Mouse (Mus musculus) retina, postnatal 1 day (tissue): ENCODE measurements around the gene Pqlc2.
A peak's percentile ranks its signal among the peaks of the same experiment; 100 is the strongest.

Experiments used
- DNase-seq: peaks from one replicate; pipeline ENCODE4 v3.0.0-alpha.2; 2012

Pqlc2 gene

DNA sequence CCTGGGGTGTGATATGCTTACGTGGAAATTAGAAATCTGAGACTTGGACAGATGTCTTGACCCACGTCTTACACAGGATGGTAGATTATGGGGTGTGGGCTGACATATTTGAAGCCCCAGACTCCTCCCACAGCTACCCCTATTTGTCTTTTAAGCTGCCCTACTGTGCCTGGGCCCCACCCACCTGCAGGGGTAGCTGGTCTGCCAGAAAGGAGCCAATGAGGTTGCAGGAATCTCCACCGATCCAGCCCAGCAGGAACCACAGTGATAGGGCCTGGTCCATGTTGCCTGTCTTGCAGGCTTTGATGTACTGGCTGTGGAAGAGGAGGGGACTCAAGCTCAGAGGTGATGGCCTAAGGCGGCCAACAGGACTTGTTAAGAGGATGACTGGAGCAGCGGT is 8.3 kb downstream of the Pqlc2 start:
- DNase-seq = no peak

GRCm38 (mm10) chr4:139301780-139302179 is 8.7 kb downstream of the Pqlc2 start:
- no peak for DNase-seq

DNA sequence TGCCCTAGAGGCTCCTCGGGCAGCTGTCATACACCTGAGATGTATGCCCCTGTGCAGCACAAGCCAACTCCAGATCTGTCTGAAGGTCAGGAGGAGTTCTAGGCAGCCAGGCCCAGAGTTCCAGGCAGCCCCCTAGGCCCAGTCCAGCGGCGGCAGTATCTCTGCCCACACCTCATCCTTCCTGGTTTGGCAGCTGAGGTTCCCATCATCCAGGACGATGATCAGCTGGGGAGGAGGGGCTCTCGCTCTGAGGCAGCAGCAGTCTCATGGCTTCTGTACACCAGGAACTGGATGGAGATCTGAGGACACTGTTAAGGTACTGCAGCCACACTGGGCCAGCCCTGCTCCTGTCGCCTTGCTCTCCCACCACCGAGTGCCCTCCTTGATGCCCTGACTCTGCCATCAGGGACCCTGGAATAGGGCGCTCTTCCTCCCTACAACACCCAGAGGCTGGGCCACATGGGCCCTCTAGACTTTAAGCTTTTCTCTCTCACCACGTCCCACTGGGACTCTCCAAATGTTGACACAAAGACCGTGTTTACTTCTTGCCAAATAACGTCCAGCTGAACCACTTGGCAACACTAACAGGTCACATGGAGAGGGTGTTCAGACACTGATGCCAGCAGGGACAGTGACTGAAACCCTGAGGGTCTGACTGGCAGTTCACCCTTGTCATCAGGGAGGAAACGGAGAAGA is 11.7 kb downstream of the Pqlc2 start:
- DNase-seq = no peak

GRCm38 (mm10) chr4:139297566-139297965 is 12.9 kb downstream of the Pqlc2 start:
- no peak for DNase-seq

DNA sequence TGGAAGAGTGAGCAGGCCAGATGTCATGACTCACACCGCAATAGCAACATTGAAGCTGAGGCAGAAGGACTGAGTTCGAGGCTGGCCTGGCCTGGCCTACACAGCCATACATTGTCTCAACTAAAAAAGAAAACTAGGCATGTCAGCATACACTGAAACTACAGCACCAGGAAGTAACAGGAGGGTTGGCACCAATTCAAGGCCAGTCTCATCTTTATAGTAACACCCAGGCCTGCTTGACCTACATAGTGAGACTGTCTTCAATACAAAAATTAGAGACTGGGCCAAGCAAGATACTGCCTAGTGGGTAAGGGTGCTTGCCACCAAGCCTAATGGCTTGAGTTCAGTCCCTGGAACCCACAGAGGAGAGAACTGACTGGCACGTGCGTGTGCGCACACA is 18.5 kb downstream of the Pqlc2 start:
- no peak for DNase-seq

- DNase-seq = no peak
Measured at GRCm38 (mm10) chr4:139291099-139291498, 19.4 kb downstream of the Pqlc2 start.

DNA sequence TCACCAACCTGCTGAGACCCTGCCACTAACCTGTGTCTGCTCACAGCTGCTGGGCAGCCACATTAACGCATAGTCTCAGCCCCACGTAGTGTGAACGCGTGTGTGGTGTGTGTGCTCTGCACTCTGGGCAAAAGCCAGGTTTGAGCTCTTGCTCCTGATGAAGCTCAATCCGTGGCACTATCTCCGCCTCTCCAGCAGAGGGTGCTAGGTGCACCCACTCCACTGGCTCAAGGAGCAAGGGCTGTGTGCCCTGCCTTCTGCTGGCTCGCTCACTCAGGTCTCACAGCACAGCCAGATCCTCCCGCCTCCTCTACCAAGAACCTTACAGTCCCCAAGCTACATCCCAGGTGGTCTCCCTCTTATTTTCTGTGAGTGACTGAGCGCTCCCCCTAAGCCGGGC is 21.5 kb downstream of the Pqlc2 start:
- peak; percentile 64 for DNase-seq

GRCm38 (mm10) chr4:139287122-139287863 is 23.2 kb downstream of the Pqlc2 start:
- DNase-seq = peak; percentile 71

DNA sequence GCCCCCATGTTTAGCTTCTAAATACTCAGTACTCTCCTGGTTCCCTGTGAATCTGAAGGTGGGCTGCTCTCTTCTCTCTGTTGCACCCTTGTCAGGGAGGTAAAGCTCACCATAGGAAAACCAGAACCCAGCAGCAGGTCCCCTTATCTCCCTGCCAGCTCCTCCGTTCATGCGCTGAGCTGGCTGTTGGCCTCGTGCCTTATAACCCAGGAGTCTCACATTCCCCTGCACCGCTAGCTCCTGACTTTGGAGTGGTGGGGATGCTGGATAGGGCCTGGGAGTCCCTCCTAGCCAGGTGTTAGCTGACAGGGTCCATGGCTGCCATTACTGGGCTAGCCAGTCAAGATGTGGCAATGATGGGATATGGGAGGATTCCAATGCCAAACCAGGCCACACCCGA is 24.3 kb downstream of the Pqlc2 start:
- no peak for DNase-seq

DNA sequence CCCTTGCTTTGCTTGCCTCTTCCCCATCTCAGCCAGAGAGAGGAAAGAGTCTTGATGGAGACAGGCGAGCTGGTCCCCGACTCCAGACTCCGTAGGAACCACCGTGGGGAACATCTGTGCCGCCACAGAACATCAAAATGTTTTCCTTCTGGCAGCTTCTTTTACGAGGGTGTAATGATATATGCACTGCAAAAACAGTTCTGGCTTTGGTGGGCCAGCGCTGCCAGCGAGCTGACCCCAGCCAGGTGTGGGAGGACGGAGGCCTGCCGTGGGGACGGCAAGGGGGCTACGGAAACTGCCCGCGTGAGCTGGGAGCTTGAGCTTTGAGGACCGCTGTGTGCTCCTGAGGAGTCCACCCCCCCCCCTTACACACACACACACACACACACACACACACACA is 25.6 kb downstream of the Pqlc2 start:
- no peak for DNase-seq

DNA sequence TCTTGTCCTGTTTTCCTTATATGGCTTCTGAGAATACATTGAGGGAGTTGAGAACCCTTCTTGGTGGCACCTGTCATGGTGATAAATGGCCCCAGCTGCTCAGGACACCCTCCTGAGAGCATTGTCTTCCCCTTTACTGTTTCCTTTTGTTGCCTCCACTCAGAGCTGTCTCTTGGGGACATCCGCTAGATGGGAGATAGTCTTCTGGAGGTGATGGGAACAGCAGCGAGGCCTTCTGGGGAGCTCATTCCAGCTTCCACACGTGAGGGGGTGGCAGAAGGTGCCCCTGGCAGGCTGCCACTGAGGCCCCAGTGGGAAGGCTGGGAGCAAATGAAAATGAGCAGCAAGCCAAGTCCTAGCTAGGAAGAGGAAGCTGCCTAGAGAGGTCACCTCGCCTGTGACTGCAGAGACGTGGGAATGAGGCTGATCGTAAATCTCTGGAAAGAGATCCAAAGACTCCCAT is 27.5 kb downstream of the Pqlc2 start:
- DNase-seq = no peak

GRCm38 (mm10) chr4:139281791-139282345 is 28.6 kb downstream of the Pqlc2 start:
- DNase-seq = no peak

- no peak for DNase-seq
Measured at GRCm38 (mm10) chr4:139280530-139280929, 30.0 kb downstream of the Pqlc2 start.

DNA sequence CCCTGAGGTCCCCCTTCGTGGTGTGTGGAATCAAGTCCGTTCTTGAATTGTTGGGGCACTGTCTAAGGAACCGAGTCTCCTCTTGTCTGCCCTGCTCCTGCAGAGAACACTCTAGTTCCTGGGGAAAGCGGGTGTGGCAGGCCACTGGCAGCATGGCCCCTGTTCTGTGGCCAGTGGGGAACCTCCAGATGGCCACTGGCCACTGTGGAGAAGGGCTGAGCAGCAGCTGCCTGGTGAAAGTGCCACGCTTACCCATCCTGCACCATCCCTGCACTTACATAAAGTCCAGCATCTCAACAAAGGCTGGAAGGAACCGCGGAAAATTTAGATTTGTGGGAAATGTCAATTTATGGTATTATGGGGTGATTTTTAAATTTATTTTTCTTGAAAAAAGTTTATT is 34.1 kb downstream of the Pqlc2 start:
- DNase-seq = no peak

GRCm38 (mm10) chr4:139274573-139274972 is 35.9 kb downstream of the Pqlc2 start:
- DNase-seq = no peak

- DNase-seq = no peak
Measured at GRCm38 (mm10) chr4:139272951-139273680, 37.4 kb downstream of the Pqlc2 start.

DNA sequence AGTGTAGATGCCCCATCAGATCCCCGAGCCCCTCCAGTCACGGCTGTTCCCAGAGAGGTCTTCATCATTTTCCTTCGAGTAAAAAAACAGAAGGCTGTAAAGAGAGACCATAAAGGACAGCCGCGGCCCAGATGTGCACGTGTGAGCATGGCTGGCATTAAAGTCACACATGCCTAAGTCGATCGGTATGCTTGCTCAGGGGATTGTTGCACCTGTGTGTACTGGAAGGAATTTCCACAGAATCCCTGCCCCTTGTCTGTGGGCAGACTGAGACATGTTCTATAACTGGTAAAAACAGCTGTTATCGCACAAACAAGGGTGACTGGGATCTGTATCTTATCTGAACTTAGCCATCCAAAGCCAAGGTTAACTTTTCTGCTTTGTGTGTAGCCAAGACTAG is 38.9 kb downstream of the Pqlc2 start:
- no peak for DNase-seq

DNA sequence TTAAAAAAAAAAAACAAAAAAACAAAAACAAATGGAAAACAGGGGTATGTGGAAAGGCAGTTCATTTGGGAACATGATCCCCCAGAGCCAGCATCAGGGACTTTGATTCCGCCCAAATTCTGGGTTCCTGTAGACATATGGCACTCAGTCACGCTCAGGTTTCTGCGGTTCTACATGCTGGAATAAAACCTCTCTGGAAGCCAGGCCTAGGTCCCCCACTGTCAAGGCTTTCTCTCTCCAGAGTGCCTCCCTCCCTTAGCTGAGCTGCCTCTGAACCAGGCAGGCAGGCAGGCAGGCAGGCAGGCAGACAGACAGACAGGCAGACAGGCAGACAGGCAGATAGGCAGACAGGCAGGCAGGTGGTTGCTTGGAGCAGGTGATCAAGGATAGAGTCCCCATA is 40.3 kb downstream of the Pqlc2 start:
- DNase-seq = no peak

- DNase-seq = no peak
Measured at GRCm38 (mm10) chr4:139268242-139268641, 42.3 kb downstream of the Pqlc2 start.

GRCm38 (mm10) chr4:139267335-139267734 is 43.2 kb downstream of the Pqlc2 start:
- DNase-seq = no peak

- DNase-seq = no peak
Measured at GRCm38 (mm10) chr4:139266500-139266865, 44.0 kb downstream of the Pqlc2 start.

GRCm38 (mm10) chr4:139265783-139266499 is 44.6 kb downstream of the Pqlc2 start:
- no peak for DNase-seq

DNA sequence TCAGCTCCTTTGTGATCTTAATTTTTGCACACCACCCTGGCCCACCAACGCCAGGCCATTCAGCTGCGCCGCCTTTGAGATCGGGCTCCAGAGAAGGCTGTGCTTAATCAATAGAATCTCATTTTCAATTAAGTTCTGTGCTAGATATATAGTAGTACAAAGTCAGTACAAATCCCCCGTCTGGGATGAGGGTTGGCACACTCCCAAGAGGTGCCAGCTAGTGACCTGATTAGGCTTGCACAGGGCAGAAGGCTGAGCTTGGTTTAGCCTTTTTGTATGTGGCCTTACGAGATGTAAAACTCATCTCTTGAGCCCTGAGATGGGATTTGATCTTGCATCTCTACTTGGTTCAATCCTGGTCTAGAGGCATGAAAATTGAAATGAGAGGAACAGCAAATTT is 47.5 kb downstream of the Pqlc2 start:
- no peak for DNase-seq
